Mouse (Mus musculus) frontal cortex, postnatal 25 days (tissue): ENCODE results near the gene Sos1.
"Not testable (repeated sequence)": the region's sequence is repeated elsewhere in the genome, so short reads cannot be mapped to it uniquely, and the experiment has no call there.

Source experiments
- DNase-seq, 2 experiments: peaks; one replicate each; pipeline ENCODE4 v3.0.0; 2022; ENCODE audit warnings: low spot score in 2 of 2

Gene Sos1

GRCm38 (mm10) chr17:80420998-80421397 lies 59.3 kb downstream of the Sos1 start:
- DNase-seq = no peak

GRCm38 (mm10) chr17:80418572-80419210 lies 61.6 kb downstream of the Sos1 start:
- DNase-seq = no peak

GRCm38 (mm10) chr17:80411182-80411581 lies 69.1 kb downstream of the Sos1 start:
- DNase-seq = no peak

GRCm38 (mm10) chr17:80398243-80398642 lies 82.0 kb downstream of the Sos1 start:
- DNase-seq = no peak

GRCm38 (mm10) chr17:80391423-80392403 lies 88.5 kb downstream of the Sos1 start:
- DNase-seq = peak in 1 of 2 experiments; percentile 9

GRCm38 (mm10) chr17:80390024-80390423 lies 90.2 kb downstream of the Sos1 start:
- DNase-seq = no peak

- DNase-seq = no peak
These were observed 94.6 kb downstream of the Sos1 start for GRCm38 (mm10) chr17:80385671-80386070.

GRCm38 (mm10) chr17:80378386-80378785 lies 101.9 kb downstream of the Sos1 start:
- not testable (repeated sequence) for DNase-seq

GRCm38 (mm10) chr17:80373726-80374096 lies 106.5 kb downstream of the Sos1 start:
- no peak for DNase-seq

- peak; percentile 73 to 79 for DNase-seq
These were observed 107.1 kb downstream of the Sos1 start, which contains the start of gene Gm10190 for GRCm38 (mm10) chr17:80372989-80373725. Gene Gm10190, minus strand, starts transcription at chr17:80373541.

GRCm38 (mm10) chr17:80368606-80369005 lies 111.6 kb downstream of the Sos1 start:
- DNase-seq = no peak

- DNase-seq = no peak
These were observed 113.0 kb downstream of the Sos1 start for GRCm38 (mm10) chr17:80367276-80367675.

- DNase-seq = no peak
These were observed 120.0 kb downstream of the Sos1 start for GRCm38 (mm10) chr17:80360245-80360644.

- DNase-seq = no peak
These were observed 133.0 kb downstream of the Sos1 start for GRCm38 (mm10) chr17:80347234-80347633.

- no peak for DNase-seq
These were observed 133.6 kb downstream of the Sos1 start for GRCm38 (mm10) chr17:80346591-80347125.

GRCm38 (mm10) chr17:80345277-80345676 lies 135.0 kb downstream of the Sos1 start:
- DNase-seq = no peak
